Mouse (Mus musculus): ENCODE measurements around the gene Adgrl1. TPM values are rescaled to one million over a fixed set of nuclear protein-coding genes. Genes with fewer than 3 reads are reported as not detected.

Adgrl1 gene
- 13.7 and 16.4 TPM in 2 replicates for polyA plus RNA-seq (2014; fragmentation: Nextera tagmentation; extraction: Ambion mirVana)

DNA sequence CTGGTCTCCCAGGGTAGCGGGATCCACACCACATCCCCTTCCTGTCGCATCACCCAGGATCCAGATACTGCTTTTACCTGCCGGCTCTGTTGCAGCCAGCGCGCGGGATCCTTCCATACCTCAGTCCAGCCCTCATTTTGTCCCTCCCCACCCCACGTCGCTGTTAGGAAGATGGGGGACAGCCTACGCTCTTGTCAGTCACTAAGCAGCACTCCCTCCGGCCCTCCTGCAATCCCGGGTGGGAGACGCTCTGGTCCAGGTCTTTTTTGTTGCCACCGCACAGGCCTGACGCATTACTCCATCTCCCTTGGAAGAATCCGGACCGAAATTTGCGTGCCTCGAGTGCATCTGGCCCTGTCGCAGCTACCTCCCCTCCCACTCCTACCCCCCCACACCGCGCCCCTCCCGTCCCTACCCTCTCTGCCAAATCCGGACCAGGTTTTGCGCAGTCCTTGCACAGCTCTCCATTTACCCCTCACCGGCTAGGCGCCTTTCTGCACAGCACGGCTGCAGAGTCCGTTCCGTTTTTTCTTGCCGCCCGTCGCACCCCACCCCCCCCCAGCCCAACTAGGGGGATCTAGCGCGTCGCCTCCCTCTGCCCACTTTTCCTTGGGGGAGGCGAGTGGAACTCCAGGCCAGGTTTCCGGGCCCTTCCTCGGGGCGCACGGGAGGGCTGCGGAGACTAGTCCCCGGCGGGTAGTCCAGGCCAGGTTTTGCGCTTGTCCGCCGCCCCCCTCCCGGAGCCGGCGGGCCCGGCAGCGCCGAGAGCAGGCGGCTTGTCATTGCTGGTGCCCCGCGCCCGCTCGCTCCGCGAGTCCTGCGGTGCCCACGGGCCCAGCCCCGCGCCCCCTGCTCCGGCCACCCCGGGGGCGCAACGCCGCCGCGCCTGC, at the start of gene Adgrl1:
Adgrl1 (plus strand) TSS at position 743 of the 890 bp plus-strand sequence.
- H3K9me3 ChIP-seq (ENCODE audit: control insufficient read depth, low read length), result no peaks in the 10 kb centered on the region
- peak within 1 kb of the TSS; percentile 85 for H3K4me2 ChIP-seq
- WGBS, result under 1% methylated on average over 60 of the region's 70 CpGs
- no peaks in the 10 kb centered on the region for H3K36me3 ChIP-seq (ENCODE audit: control insufficient read depth, insufficient read depth, low read length)
- H3K9ac ChIP-seq (ENCODE audit: low read length), result peak within 1 kb of the TSS; percentile 82
- H3K27me3 ChIP-seq (ENCODE audit: control insufficient read depth, insufficient read depth, low read length), result peaks cover 12% of the 10 kb centered on the region; the same call in 1 of the 2 replicates
- peak; percentile 90 for ATAC-seq (ENCODE audit: low FRiP score)
- H3K4me1 ChIP-seq (ENCODE audit: control insufficient read depth, insufficient read depth, low read length), result peaks cover 33% of the 10 kb centered on the region
- H3K4me3 ChIP-seq (ENCODE audit: low read depth, low read length), result peak within 1 kb of the TSS; percentile 79
- H3K27ac ChIP-seq (ENCODE audit: low read depth, low read length), result peak within 1 kb of the TSS; percentile 90
- DNase-seq (ENCODE audit: low spot score, missing footprints), result peak; percentile 99

DNA sequence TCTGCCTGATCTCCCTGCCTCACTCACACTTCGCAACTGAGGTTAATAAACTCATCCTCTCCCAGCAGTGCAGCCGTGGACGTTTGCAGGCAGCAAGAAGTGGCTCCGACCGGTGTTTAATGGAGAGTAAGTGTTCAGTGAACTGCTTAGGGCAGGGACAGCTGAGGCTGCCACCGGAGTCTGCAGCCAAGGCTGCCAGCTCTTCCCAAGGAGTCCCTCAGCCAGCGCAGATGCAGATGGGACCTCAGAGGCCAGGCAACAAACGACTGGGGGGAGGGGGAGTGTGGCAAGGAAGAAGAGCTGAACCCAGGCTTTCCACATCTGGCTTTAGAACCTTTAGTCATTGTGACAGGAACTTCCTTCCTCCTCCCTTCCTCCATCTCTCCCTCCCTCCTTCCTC, 47.6 kb upstream of the Adgrl1 start:
- no peak overlapping the region for H3K4me2 ChIP-seq

DNA sequence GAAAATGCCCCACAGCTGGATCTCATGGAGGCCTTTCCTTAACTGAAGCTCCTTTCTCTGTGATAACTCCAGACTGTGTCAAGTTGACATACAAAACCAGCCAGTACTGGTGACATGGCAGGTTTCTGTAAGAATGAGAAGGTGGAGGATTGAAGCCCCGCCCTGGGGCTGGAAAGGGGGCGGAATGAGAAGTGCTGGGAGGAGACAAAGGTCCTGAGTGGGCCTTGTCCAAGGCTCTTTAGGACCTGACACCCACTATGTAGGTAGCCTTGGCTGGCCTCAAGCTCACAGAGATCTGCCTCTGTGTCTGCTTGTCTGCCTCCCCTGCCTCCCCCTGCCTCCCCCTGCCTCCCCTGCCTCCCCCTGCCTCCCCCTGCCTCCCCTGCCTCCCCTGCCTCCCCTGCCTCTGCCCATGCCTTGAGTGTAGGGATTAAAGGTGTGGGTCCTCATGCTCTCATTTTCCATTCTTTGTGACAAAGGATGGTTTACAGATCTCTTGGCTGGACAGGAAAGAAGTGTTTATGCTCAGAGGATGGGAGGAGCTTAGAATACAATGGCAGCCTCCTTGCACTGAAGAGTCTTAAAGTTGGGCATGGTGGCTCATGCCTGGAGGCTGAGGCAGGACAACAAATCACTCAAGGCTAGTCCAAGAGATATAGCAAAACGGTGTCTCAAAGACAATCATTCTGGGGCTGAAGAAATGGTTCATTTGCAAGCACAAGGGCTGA, 46.4 kb upstream of the Adgrl1 start:
- no peak overlapping the region for H3K27ac ChIP-seq (ENCODE audit: low read depth, low read length)

More for the DNA sequence above, 47.6 kb upstream of the Adgrl1 start:
- Histone ChIP-seq H3K27me3 (ENCODE audit: control insufficient read depth, insufficient read depth, low read length) (no peaks in the 10 kb centered on the region), H3K27ac (ENCODE audit: low read depth, low read length) (no peak overlapping the region), H3K9me3 (ENCODE audit: control insufficient read depth, low read length) (no peaks in the 10 kb centered on the region), H3K4me1 (ENCODE audit: control insufficient read depth, insufficient read depth, low read length) (no peaks in the 10 kb centered on the region), H3K4me3 (ENCODE audit: low read depth, low read length) (no peak overlapping the region), H3K36me3 (ENCODE audit: control insufficient read depth, insufficient read depth, low read length) (no peaks in the 10 kb centered on the region), H3K9ac (ENCODE audit: low read length) (no peak overlapping the region)
- ATAC-seq (ENCODE audit: low FRiP score), result no peak
- WGBS, result 22% methylated on average over 8 of the region's 8 CpGs
- peak; percentile 84 for DNase-seq (ENCODE audit: low spot score, missing footprints)

DNA sequence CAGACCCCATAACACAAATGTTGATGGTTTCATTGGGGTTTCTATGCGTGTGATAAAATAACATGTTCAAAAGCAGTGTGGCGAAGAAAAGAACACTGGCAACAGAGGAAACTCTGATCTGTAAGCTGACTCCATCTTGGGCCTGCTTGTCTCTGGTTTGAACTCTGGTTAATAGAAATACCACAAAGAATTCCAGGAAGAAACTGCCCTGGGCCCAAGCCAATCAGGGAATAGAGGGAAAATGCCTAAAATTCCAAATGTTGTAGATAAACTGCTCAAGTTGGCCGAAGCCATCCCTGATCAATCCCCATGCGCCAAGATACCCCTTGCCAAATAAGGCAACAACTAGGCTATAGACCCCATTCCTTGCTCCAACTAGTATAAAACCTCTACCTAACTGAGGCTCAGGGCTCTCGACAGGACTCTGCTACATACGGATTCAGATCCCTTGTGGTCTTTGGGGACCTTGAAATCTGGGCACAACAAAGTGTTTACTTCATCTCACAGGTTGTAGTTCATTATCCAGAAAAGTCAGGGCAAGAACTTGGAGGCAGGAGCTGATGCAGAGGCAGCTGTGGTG, 43.3 kb upstream of the Adgrl1 start:
- ATAC-seq (ENCODE audit: low FRiP score), result no peak
- no peak overlapping the region for H3K9ac ChIP-seq (ENCODE audit: low read length)
- no peaks in the 10 kb centered on the region for H3K27me3 ChIP-seq (ENCODE audit: control insufficient read depth, insufficient read depth, low read length)
- no peaks in the 10 kb centered on the region for H3K36me3 ChIP-seq (ENCODE audit: control insufficient read depth, insufficient read depth, low read length)
- H3K27ac ChIP-seq (ENCODE audit: low read depth, low read length), result no peak overlapping the region
- 91% methylated on average over 6 of the region's 6 CpGs for whole genome bisulfite sequencing
- no peaks in the 10 kb centered on the region for H3K9me3 ChIP-seq (ENCODE audit: control insufficient read depth, low read length)
- no peak for DNase-seq (ENCODE audit: low spot score, missing footprints)
- H3K4me1 ChIP-seq (ENCODE audit: control insufficient read depth, insufficient read depth, low read length), result no peaks in the 10 kb centered on the region
- H3K4me3 ChIP-seq (ENCODE audit: low read depth, low read length), result no peak overlapping the region
- no peak overlapping the region for H3K4me2 ChIP-seq

More for the DNA sequence above, 46.4 kb upstream of the Adgrl1 start:
- 74% methylated on average over 3 of the region's 3 CpGs for WGBS
- Histone ChIP-seq H3K9ac (ENCODE audit: low read length) (no peak overlapping the region), H3K36me3 (ENCODE audit: control insufficient read depth, insufficient read depth, low read length) (no peaks in the 10 kb centered on the region), H3K9me3 (ENCODE audit: control insufficient read depth, low read length) (no peaks in the 10 kb centered on the region), H3K4me2 (no peak overlapping the region), H3K4me1 (ENCODE audit: control insufficient read depth, insufficient read depth, low read length) (no peaks in the 10 kb centered on the region), H3K4me3 (ENCODE audit: low read depth, low read length) (no peak overlapping the region), H3K27me3 (ENCODE audit: control insufficient read depth, insufficient read depth, low read length) (no peaks in the 10 kb centered on the region)
- no peak for ATAC-seq (ENCODE audit: low FRiP score)
- no peak for DNase-seq (ENCODE audit: low spot score, missing footprints)

DNA sequence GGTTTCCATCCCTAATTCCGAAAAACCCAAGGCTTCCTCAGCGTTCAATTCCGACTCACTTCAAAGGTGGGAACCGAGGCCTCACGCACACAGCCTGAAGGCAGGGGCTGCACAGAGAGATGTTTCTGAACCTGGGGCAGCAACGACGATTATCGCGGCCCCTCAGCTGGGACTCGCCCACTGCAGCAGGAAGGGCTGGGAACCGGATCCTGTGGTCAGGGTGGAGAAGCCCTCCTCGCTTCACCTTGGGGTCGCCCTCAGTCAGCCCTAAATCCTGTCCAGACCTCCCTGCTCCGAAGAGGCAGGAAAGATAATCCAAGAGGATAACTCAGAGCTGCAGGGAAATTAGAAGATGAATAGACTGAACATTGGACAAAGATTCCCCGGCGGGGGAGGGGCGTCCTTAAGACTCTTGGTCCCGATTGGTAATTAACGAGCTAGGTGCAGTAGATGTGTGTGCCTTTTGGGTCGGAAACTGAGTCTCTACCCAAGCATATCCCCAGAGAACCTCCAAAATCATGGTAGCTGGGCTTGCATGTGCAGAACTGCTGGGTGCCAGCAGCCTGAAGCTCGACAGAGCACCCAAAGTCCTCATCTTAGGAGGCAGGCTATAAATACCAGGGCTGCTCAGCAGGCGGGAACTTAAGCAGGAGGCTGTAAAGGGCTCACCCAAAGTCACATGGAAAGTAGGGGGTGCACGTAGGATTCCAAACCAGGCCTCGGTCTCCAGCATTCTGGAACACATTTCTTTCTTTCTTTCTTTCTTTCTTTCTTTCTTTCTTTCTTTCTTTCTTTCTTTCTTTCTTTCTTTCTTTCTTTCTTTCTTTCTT, 37.3 kb upstream of the Adgrl1 start:
- DNase-seq (ENCODE audit: low spot score, missing footprints), result peak; percentile 90
- Histone ChIP-seq H3K9ac (ENCODE audit: low read length) (peak overlapping the region; percentile 11; the same call in 1 of the 2 replicates), H3K4me1 (ENCODE audit: control insufficient read depth, insufficient read depth, low read length) (peaks cover 3% of the 10 kb centered on the region; the same call in 1 of the 2 replicates), H3K4me3 (ENCODE audit: low read depth, low read length) (peak overlapping the region; percentile 3; the same call in 1 of the 2 replicates), H3K9me3 (ENCODE audit: control insufficient read depth, low read length) (no peaks in the 10 kb centered on the region), H3K36me3 (ENCODE audit: control insufficient read depth, insufficient read depth, low read length) (no peaks in the 10 kb centered on the region), H3K27ac (ENCODE audit: low read depth, low read length) (no peak overlapping the region), H3K27me3 (ENCODE audit: control insufficient read depth, insufficient read depth, low read length) (no peaks in the 10 kb centered on the region), H3K4me2 (peak overlapping the region; percentile 47)
- WGBS, result 8% methylated on average over 24 of the region's 24 CpGs
- no peak for ATAC-seq (ENCODE audit: low FRiP score)

DNA sequence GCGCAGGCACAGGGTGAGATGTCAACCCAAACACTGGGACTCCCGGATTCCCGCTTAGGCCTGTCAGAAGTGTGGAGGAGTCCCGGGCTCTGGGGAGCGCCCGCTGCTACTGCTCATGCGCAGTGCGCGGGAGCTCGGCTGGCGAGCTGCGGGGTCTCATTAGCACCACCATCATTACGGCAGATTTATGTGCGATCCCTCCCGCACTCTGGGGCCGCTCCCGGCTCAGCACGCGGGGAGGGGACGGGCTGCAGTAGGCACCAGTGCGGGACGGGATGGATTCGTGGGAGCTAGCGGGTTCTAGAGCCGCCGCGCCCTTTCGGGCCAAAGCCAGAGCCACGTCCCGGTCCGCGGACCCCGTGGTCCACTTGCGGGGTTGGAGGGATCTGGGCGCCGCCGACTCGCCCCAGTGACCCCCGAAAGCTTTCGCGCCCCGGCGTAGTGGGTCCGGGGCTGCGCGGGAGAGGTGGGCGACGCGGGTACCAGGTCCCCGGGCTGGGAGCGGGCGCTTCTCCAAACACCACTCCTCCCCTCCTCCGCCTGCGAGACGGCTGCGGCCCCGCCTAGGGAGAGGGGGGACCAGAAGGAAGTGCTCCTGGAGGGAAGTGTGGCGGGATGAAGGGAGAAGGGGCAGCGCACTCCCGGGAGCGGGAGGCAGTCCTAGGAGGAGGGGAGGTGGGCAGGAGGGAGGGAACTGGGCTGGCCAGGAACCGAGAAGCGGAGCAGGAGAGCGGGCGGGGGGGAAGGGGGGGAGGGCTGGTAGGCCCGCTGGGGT, 24.8 kb upstream of the Adgrl1 start:
- ATAC-seq (ENCODE audit: low FRiP score) (peak; percentile 80), DNase-seq (ENCODE audit: low spot score, missing footprints) (peak; percentile 98)
- Histone ChIP-seq H3K4me3 (ENCODE audit: low read depth, low read length) (peak overlapping the region; percentile 70), H3K27me3 (ENCODE audit: control insufficient read depth, insufficient read depth, low read length) (peaks cover 3% of the 10 kb centered on the region; the same call in 1 of the 2 replicates), H3K9ac (ENCODE audit: low read length) (peak overlapping the region; percentile 73), H3K4me2 (peak overlapping the region; percentile 94), H3K4me1 (ENCODE audit: control insufficient read depth, insufficient read depth, low read length) (peaks cover 14% of the 10 kb centered on the region), H3K36me3 (ENCODE audit: control insufficient read depth, insufficient read depth, low read length) (no peaks in the 10 kb centered on the region), H3K9me3 (ENCODE audit: control insufficient read depth, low read length) (no peaks in the 10 kb centered on the region), H3K27ac (ENCODE audit: low read depth, low read length) (peak overlapping the region; percentile 42; the same call in 1 of the 2 replicates)
- WGBS, result under 1% methylated on average over 49 of the region's 66 CpGs

DNA sequence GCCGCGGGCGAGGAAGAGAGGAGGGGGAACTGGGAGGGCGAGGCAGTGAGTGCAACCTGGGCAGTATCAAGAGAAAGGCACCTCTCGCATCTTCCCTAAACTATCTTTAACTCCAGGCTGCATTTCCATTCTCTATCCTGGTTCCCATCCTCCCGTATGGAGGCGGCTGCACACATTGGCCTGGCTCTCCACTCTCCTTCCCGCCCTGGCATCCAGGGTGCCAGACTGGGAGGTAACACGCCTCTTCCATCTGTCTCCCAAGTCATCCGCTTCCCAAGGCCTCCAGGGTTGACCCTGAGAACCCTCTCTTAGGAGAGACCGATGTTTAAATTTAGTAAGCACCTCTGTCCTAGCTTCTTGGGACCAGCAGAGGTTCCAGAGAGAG, 24.3 kb upstream of the Adgrl1 start:
- H3K27ac ChIP-seq (ENCODE audit: low read depth, low read length), result peak overlapping the region; percentile 42; the same call in 1 of the 2 replicates
- DNase-seq (ENCODE audit: low spot score, missing footprints) (no peak), ATAC-seq (ENCODE audit: low FRiP score) (peak; percentile 49)
- peak overlapping the region; percentile 70 for H3K4me3 ChIP-seq (ENCODE audit: low read depth, low read length)
- H3K4me1 ChIP-seq (ENCODE audit: control insufficient read depth, insufficient read depth, low read length), result peaks cover 14% of the 10 kb centered on the region
- H3K9me3 ChIP-seq (ENCODE audit: control insufficient read depth, low read length), result no peaks in the 10 kb centered on the region
- peaks cover 3% of the 10 kb centered on the region; the same call in 1 of the 2 replicates for H3K27me3 ChIP-seq (ENCODE audit: control insufficient read depth, insufficient read depth, low read length)
- H3K4me2 ChIP-seq, result peak overlapping the region; percentile 94
- H3K36me3 ChIP-seq (ENCODE audit: control insufficient read depth, insufficient read depth, low read length), result no peaks in the 10 kb centered on the region
- WGBS, result 0% methylated on average over 7 of the region's 11 CpGs
- H3K9ac ChIP-seq (ENCODE audit: low read length), result peak overlapping the region; percentile 73

Data from midbrain, embryonic 11.5 days (tissue).